Mouse (Mus musculus): ENCODE data around the gene Rab3gap1. TPM values are rescaled to one million over a fixed set of nuclear protein-coding genes. Genes with fewer than 3 reads are reported as not detected.

Gene Rab3gap1
- total RNA-seq (2014; rRNA removed) (25.1 and 28.0 TPM in 2 replicates), polyA plus RNA-seq (2015; fragmentation: Nextera tagmentation; extraction: Ambion mirVana) (17.4 and 18.7 TPM in 2 replicates)

GRCm38 (mm10) chr1:127868300-127869261 lies at the start of gene Rab3gap1:
Gene Rab3gap1 (plus strand): TSS chr1:127868773.
- H3K4me1 ChIP-seq (ENCODE audit: insufficient read depth, low read length), result peaks cover 3% of the 10 kb centered on the region; the same call in 1 of the 2 replicates
- H3K27ac ChIP-seq, result peak within 1 kb of the TSS; percentile 89
- no peaks in the 10 kb centered on the region for H3K9me3 ChIP-seq (ENCODE audit: low read length)
- DNase-seq (ENCODE audit: low spot score), result peak; percentile 92
- WGBS, result 12% methylated on average over 47 of the region's 47 CpGs
- H3K4me3 ChIP-seq (ENCODE audit: low read length), result peak within 1 kb of the TSS; percentile 77
- ATAC-seq, result peak; percentile 99
- peak within 1 kb of the TSS; percentile 77 for H3K4me2 ChIP-seq (ENCODE audit: low read depth, low read length)
- peak within 1 kb of the TSS; percentile 77 for H3K9ac ChIP-seq (replicated peaks; ENCODE audit: low read length)
- no peaks in the 10 kb centered on the region for H3K36me3 ChIP-seq (ENCODE audit: insufficient read depth, low read length)
- TF ChIP-seq CTCF (IDR thresholded peaks at IDR 0.05; ENCODE audit: low read depth), result no peak
- no peaks in the 10 kb centered on the region for H3K27me3 ChIP-seq (ENCODE audit: insufficient read depth, low read length)

GRCm38 (mm10) chr1:127827325-127827724 lies 41.2 kb upstream of the Rab3gap1 start:
- WGBS, result 13% methylated on average over 2 of the region's 2 CpGs
- Histone ChIP-seq H3K9me3 (ENCODE audit: low read length) (no peaks in the 10 kb centered on the region), H3K4me3 (ENCODE audit: low read length) (no peak overlapping the region), H3K4me1 (ENCODE audit: insufficient read depth, low read length) (no peaks in the 10 kb centered on the region), H3K36me3 (ENCODE audit: insufficient read depth, low read length) (no peaks in the 10 kb centered on the region), H3K27ac (no peak overlapping the region), H3K9ac (replicated peaks; ENCODE audit: low read length) (no peak overlapping the region), H3K27me3 (ENCODE audit: insufficient read depth, low read length) (no peaks in the 10 kb centered on the region), H3K4me2 (ENCODE audit: low read depth, low read length) (no peak overlapping the region)
- ATAC-seq, result no peak
- peak; percentile 73 for TF ChIP-seq CTCF (IDR thresholded peaks at IDR 0.05; ENCODE audit: low read depth)
- DNase-seq (ENCODE audit: low spot score), result peak; percentile 82

- H3K4me3 ChIP-seq (ENCODE audit: low read length), result no peak overlapping the region
- no peaks in the 10 kb centered on the region for H3K36me3 ChIP-seq (ENCODE audit: insufficient read depth, low read length)
- no peak for DNase-seq (ENCODE audit: low spot score)
- no peaks in the 10 kb centered on the region for H3K27me3 ChIP-seq (ENCODE audit: insufficient read depth, low read length)
- no peak overlapping the region for H3K9ac ChIP-seq (replicated peaks; ENCODE audit: low read length)
- TF ChIP-seq CTCF (IDR thresholded peaks at IDR 0.05; ENCODE audit: low read depth), result no peak
- WGBS, result 84% methylated on average over 13 of the region's 13 CpGs
- no peak overlapping the region for H3K4me2 ChIP-seq (ENCODE audit: low read depth, low read length)
- H3K9me3 ChIP-seq (ENCODE audit: low read length), result no peaks in the 10 kb centered on the region
- no peak overlapping the region for H3K27ac ChIP-seq
- H3K4me1 ChIP-seq (ENCODE audit: insufficient read depth, low read length), result no peaks in the 10 kb centered on the region
- no peak for ATAC-seq
These were observed 38.2 kb upstream of the Rab3gap1 start for GRCm38 (mm10) chr1:127830215-127830921.

- no peak for ATAC-seq
- DNase-seq (ENCODE audit: low spot score), result no peak
- no peak for TF ChIP-seq CTCF (IDR thresholded peaks at IDR 0.05; ENCODE audit: low read depth)
- WGBS, result 56% methylated on average over 2 of the region's 2 CpGs
- Histone ChIP-seq H3K27me3 (ENCODE audit: insufficient read depth, low read length) (no peaks in the 10 kb centered on the region), H3K4me1 (ENCODE audit: insufficient read depth, low read length) (no peaks in the 10 kb centered on the region), H3K4me3 (ENCODE audit: low read length) (no peak overlapping the region), H3K4me2 (ENCODE audit: low read depth, low read length) (no peak overlapping the region), H3K36me3 (ENCODE audit: insufficient read depth, low read length) (no peaks in the 10 kb centered on the region), H3K9ac (replicated peaks; ENCODE audit: low read length) (no peak overlapping the region), H3K9me3 (ENCODE audit: low read length) (no peaks in the 10 kb centered on the region), H3K27ac (no peak overlapping the region)
These were observed 34.9 kb upstream of the Rab3gap1 start for GRCm38 (mm10) chr1:127833714-127834113.

GRCm38 (mm10) chr1:127834202-127834601 lies 34.4 kb upstream of the Rab3gap1 start:
- H3K27ac ChIP-seq, result no peak overlapping the region
- TF ChIP-seq CTCF (IDR thresholded peaks at IDR 0.05; ENCODE audit: low read depth), result no peak
- H3K4me3 ChIP-seq (ENCODE audit: low read length), result no peak overlapping the region
- ATAC-seq (no peak), DNase-seq (ENCODE audit: low spot score) (no peak)
- H3K9ac ChIP-seq (replicated peaks; ENCODE audit: low read length), result no peak overlapping the region
- no peaks in the 10 kb centered on the region for H3K4me1 ChIP-seq (ENCODE audit: insufficient read depth, low read length)
- no peaks in the 10 kb centered on the region for H3K36me3 ChIP-seq (ENCODE audit: insufficient read depth, low read length)
- no peak overlapping the region for H3K4me2 ChIP-seq (ENCODE audit: low read depth, low read length)
- no peaks in the 10 kb centered on the region for H3K9me3 ChIP-seq (ENCODE audit: low read length)
- 85% methylated on average over 4 of the region's 4 CpGs for WGBS
- H3K27me3 ChIP-seq (ENCODE audit: insufficient read depth, low read length), result no peaks in the 10 kb centered on the region

GRCm38 (mm10) chr1:127836619-127837018 lies 32.0 kb upstream of the Rab3gap1 start:
- TF ChIP-seq CTCF (IDR thresholded peaks at IDR 0.05; ENCODE audit: low read depth), result no peak
- H3K36me3 ChIP-seq (ENCODE audit: insufficient read depth, low read length), result no peaks in the 10 kb centered on the region
- no peak overlapping the region for H3K4me2 ChIP-seq (ENCODE audit: low read depth, low read length)
- ATAC-seq (no peak), DNase-seq (ENCODE audit: low spot score) (no peak)
- no peak overlapping the region for H3K4me3 ChIP-seq (ENCODE audit: low read length)
- 76% methylated on average over 4 of the region's 4 CpGs for WGBS
- H3K9me3 ChIP-seq (ENCODE audit: low read length), result no peaks in the 10 kb centered on the region
- no peak overlapping the region for H3K27ac ChIP-seq
- no peaks in the 10 kb centered on the region for H3K27me3 ChIP-seq (ENCODE audit: insufficient read depth, low read length)
- H3K9ac ChIP-seq (replicated peaks; ENCODE audit: low read length), result no peak overlapping the region
- no peaks in the 10 kb centered on the region for H3K4me1 ChIP-seq (ENCODE audit: insufficient read depth, low read length)

All from hindbrain, postnatal 0 days (tissue).